Mouse (Mus musculus) frontal cortex, postnatal 25 days (tissue): ENCODE results near the gene Gls2.
"Not testable (repeated sequence)": the region's sequence is repeated elsewhere in the genome, so short reads cannot be mapped to it uniquely, and the experiment has no call there.

Experiments
- DNase-seq, 2 experiments: peaks; one replicate each; pipeline ENCODE4 v3.0.0; 2022; ENCODE audit warnings: low spot score in 2 of 2

The Gls2 gene

DNA sequence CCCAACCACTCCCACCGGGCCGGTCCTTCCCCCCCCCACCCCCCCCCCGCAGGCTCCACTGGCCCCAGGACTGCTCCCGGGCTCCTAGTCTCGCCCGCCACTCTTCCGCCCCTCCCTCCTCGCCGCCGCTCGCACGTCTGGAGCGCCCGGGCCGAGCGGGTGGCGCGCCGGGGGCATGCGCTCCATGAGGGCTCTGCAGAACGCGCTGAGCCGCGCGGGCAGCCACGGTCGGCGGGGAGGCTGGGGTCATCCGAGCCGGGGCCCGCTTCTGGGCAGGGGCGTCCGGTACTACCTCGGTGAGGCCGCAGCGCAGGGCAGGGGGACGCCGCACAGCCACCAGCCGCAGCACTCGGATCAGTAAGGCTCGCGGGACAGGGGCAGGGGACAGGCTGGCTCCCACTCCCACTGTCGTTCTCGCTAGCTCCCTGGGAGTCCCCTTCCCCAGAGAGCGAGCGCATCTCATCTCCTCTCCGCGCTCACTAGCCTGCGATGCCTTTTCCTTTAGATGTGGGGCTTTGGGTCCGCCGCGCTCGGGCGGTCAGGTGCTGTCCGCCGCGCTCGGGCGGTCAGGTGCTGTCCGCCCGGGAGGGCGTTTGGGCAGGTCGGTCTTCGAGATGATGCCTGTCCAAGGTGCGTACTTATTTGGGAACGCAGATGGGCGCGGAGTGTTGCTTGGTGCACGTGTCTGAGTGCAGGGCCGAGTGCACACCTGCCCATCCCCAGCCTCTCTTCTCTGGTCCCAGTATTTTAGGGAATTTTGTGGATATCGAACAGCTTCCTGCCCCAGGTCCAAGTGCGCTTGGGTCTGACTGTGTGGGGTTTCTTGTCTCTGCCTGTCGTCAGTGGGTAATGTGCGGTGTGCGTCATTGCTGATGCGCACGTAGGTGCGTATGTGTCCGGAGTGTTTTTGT lies 549 bp downstream of the Gls2 start:
- DNase-seq = peak; percentile 31 to 39

DNA sequence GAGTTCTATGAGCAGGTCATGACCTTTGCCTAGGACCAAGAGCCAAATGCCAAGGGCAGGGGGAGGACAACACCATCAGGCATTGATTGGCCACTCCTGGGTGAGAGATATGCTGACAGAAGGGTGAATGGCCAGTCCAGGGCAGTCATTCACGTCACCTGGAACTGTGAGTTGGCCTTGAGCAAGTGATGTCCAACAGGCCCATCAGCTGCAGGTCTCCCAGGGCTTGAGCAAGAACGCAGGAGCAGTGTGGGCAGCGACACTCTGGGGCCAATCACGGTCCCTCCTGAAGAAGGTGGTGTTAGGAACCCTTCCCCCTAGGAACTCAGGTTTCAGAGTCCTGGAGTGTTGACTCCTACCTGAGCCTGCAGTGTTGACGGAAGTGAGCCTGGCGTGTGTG lies 7.6 kb downstream of the Gls2 start:
- no peak for DNase-seq

DNA sequence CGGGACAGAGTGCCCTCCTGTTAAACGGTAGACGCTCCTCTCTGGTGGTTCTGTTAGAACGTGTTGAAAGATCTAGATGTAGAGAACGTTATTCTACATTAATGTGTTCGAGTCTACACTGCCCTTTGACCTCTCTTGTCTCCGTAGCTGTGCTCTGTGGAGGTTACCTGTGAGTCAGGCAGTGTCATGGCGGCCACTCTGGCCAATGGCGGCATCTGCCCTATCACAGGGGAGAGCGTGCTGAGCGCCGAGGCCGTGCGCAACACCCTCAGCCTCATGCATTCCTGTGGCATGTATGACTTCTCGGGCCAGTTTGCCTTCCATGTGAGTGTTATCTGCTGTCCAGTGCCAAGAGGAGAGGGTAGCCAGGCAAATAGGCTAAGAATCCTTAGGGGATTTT lies 10.7 kb downstream of the Gls2 start:
- no peak for DNase-seq

DNA sequence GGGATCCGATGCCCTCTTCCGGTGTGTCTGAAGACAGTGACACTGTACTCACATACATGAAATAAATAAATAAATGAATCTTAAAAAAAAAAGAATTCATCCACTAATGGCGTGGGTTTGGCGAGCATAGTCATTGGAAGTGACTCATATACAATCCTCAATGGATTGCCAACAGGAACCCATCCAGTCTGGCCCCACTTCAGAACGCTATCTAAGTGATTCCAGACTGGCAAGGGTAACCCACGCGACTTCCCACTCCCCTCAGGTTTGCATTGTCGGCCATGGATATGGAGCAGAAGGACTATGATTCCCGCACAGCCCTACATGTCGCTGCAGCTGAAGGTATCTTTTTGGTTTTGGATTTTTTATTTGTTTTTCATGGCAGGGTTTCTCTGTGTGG lies 14.1 kb downstream of the Gls2 start:
- DNase-seq = no peak

DNA sequence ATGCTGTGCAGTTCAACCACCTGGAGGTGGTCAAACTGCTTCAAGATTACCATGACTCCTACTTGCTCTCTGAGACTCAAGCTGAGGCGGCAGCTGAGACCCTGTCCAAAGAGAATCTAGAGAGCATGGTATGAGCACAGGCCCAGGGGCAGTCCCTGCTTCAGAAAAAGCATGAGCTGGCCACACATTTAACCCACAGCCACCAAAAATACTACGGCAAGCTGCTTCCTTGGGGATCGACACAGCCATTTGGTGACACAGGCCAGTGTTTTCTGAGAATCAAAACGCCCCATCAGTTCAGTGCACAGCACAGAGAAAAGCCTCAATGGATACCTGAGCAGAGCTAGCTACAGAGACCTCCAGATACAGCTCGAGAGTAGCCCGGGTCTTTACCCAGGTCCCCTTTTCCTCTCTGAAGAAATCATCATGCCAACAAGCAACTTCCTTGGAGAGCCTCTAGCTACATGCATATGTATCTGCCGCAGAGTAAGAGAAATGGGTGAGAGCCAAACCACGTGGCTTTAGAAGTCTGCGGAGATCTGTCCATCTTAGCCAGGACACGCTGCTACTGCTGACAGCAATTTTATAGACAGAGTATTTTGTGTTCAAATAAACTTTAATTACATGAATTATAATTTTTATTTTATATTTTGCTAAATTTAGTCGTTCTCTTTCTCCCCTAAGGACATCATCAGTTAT lies 15.2 kb downstream of the Gls2 start:
- DNase-seq = no peak

- DNase-seq = no peak
These were observed 15.9 kb downstream of the Gls2 start for GRCm38 (mm10) chr10:128210131-128210530.

DNA sequence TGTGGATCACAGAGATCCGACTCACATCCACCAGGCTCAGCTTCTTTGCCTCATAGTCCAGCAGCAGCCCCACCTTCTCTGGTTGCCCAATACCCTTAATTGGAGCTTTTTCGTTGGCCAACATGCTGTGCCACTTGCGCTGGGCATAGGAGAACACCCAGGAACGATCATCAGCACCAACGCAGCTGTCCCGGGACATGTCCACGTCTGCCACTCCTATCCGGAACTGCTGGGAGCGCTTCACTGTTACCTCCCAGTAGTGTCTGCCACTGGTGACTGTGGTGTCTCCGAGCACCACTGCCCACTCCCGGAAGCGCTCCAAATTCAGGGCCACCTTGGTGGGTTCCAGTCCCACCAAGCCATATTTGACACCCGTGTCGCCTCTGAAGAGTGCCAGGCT lies 16.7 kb downstream of the Gls2 start:
- DNase-seq = no peak

DNA sequence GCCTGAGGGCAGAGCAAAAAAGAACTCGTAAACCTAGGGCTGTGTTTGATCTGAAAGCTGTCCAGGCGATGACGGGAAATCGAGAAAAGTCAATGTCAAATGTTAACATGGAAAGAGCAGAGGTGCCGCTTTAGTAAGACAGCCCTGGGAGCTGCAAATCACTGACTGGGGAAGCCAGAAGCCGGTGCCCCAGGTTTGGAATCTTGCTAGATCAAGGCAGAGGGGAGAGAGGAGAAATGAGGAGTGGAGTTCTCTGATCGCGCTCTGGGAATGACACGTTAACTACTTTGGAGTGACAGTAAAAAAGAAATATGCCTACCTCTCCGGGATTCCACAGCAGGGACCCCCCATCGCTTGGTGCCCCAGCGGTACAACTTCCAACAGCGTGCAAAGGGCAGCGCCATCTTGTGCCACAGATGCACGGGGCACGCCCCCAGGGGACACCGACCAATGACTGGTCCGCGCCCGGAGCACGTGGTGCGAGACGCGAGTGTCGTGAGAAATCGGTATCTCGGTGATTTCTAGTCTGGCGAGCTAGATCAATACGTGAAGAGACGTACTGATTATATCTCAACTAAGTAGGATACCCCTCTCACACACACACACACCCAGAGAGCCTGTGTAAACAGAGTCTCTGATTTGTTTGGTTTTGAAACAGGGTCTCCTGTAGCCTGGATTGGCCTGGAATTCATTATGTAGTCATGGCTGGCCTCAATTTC lies 17.3 kb downstream of the Gls2 start, which contains the start of gene Spryd4:
Gene Spryd4 (minus strand): TSS at position 418 of the 719 bp plus-strand sequence.
- DNase-seq = peak; percentile 82 to 86

DNA sequence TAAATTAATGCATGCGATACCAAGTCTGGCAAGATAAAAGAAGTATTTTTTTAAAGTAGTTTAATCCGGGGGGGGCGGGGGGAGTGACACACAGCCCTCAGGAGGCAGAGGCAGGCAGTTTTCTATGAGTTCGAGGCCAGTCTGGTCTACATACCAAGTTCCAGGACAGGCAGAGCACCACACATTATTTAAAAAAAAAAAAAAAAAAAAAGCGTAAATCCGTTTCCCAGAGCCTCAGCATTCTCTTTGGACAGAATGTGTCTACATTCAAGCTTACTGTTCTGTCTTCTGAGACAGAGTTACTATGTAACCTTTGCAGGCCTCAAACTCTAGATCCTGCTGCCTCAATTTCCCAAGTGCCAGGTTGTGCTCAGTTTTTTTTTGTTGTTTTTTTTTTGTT lies 17.9 kb downstream of the Gls2 start:
- no peak for DNase-seq

- peak; percentile 27 to 56 for DNase-seq
These were observed 18.6 kb downstream of the Gls2 start for GRCm38 (mm10) chr10:128212871-128213323.

GRCm38 (mm10) chr10:128214112-128214511 lies 19.9 kb downstream of the Gls2 start:
- not testable (repeated sequence) for DNase-seq

DNA sequence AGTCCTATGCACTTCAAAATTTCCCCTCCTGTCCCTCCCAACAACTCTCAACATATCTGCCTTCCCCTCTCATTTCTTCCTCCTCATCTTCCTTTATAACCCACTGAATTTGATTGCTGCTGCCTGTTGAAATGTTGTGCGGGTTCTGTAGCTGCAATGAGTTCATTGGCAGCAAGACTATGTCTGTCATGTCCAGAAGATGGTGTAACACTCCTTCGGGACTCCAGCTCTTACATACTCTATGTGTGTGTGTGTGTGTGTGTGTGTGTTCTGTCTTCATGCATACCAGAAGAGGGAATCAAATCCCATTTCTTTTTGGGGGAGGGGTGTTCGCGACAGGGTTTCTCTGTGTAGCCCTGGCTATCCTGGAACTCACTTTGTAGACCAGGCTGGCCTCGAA lies 20.7 kb downstream of the Gls2 start:
- no peak for DNase-seq

GRCm38 (mm10) chr10:128218387-128219117 lies 24.3 kb downstream of the Gls2 start:
- DNase-seq = no peak

DNA sequence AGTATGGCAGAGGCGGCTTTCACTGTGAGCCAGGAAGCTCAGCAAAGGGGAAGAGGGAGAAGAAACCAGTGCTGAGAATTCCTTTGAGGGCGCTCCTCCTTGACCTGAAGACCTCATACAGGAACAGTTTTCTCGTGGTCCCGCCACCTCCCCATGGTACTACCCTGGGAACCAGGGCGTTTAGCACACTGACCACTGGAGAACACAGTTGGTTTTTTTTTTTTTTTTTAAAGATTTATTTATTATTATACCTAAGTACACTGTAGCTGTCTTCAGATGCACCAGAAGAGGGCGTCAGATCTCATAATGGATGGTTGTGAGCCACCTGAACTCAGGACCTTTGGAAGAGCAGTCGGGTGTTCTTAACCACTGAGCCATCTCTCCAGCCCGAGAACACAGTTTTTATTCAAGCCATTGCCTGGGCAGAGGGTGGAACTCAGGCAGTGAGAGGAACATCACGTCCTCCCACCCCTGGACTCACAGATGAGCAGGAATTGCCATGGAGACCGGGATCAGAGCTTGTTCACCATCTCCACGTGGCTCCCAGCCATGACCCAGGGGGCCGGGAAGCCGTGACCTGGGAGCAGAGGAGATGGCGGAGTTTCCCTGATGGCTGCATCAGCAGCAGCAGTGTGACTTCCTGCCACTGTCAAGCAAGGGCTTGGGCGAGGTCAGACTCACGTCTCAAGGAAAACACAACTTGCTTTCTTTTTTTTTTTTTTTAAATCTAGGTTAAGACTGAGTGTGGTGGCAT lies 27.5 kb downstream of the Gls2 start:
- DNase-seq = no peak

DNA sequence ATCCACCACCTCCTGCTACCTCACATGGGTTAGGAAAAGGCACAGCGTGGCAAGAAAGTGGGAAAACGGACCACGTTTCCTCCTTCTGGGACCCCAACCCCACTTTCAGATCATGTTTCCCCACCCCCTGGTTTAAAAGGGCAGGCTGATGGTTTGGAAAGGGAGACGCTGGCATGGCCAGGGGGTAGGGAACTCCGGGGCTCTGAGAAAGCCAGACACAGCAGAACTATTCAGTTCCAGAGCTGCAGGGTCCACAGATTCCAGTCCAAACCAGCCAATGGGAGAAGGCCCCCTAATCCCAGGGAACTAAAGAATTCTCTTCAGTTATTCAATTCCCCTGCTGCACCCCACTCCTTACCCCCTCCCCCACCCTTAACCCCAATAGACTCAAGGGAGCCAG lies 30.8 kb downstream of the Gls2 start:
- no peak for DNase-seq

DNA sequence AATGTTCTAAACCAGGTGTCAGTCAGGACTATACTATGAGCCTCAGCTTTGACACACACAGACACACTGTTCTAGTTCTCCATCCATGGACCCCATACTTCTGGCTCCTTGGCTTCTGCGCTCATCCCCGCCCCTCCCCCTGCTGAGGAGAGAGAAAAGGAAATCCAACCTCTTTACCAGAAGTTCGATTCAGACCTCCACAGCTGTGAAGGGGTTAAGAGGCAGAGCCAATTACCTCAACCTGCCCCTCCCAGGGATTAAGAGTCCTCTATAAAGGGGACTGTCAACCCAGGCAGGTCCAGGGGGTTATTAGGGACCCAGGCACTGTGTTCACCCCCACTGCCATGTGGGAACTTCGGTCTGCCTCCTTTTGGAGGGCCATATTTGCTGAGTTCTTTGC lies 31.3 kb downstream of the Gls2 start, which contains the start of gene Mip:
Gene Mip (plus strand): TSS at position 301 of the 400 bp plus-strand sequence.
- DNase-seq = no peak

- no peak for DNase-seq
These were observed 33.3 kb downstream of the Gls2 start for GRCm38 (mm10) chr10:128227592-128227991.

DNA sequence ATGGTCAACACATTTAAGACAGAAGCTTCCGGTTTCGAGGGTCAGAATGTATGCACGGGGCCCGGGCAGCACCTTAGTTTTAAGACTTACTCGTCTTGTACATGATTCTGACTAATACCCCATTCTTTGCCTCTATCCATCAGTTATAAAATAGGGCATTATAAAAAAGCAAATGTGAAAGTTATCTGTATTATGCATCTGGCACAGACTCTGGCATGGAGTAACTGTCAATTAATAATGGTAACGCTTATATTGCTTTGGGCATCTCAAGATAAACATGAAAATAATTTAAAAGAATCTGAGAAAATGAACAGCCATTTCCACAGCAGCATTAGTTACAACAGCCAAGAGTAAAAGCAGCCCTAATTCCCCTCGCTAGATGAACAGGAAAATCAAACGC lies 33.8 kb downstream of the Gls2 start:
- DNase-seq = no peak

GRCm38 (mm10) chr10:128230582-128230981 lies 36.3 kb downstream of the Gls2 start:
- no peak for DNase-seq

GRCm38 (mm10) chr10:128231146-128231545 lies 36.9 kb downstream of the Gls2 start:
- no peak for DNase-seq
